Mouse (Mus musculus): ENCODE results near the gene Dpep1.

GRCm38 (mm10) chr8:123234918-123235519 is 49.0 kb downstream of the Dpep1 start:
- TF ChIP-seq HCFC1 (IDR thresholded peaks at IDR 0.05; ENCODE audit: borderline replicate concordance, insufficient read depth, low read length) (no peak), MAFK (IDR thresholded peaks at IDR 0.05; ENCODE audit: insufficient read depth, low read depth, low read length) (no peak)

Measured in ES-E14 (cell line).